Mouse (Mus musculus) MEL (cell line): ENCODE data around the gene Gclm. TPM values are rescaled to one million over a fixed set of nuclear protein-coding genes. Genes with fewer than 3 reads are reported as not detected.

Experiments used
- DNase-seq: peaks from one replicate; pipeline ENCODE4 v3.0.0; 2011; ENCODE audit warnings: low read depth, low spot score
- H3K27ac ChIP-seq: 2 replicates; pipeline ENCODE4 v1.5.1; 2012; ENCODE audit warnings: low read depth, mild to moderate bottlenecking, control low read depth, low read length, moderate library complexity; ENCODE audit not compliant: control insufficient read depth
- H3K27me3 ChIP-seq, 2 experiments: fragments of 150-350 bp in 1 of 2; sonication (generic) in 1 of 2; 2 replicates each; pipeline ENCODE4 v1.6.1; 2012; ENCODE audit warnings: low read length in 2 of 2, mild to moderate bottlenecking in 2 of 2, improper control_type of control experiment in 1 of 2, moderate library complexity in 1 of 2; ENCODE audit not compliant: insufficient read depth in 2 of 2, control insufficient read depth in 1 of 2
- H3K36me3 ChIP-seq, 2 experiments: 2 replicates each; pipeline ENCODE4 v1.6.1; 2012 to 2014; ENCODE audit warnings: low read length in 2 of 2, improper control_type of control experiment in 1 of 2, inconsistent platforms in 1 of 2, mild to moderate bottlenecking in 1 of 2; ENCODE audit not compliant: insufficient read depth in 2 of 2, control insufficient read depth in 1 of 2
- H3K4me1 ChIP-seq, 2 experiments: fragments of 150-350 bp in 1 of 2; sonication (generic) in 1 of 2; 2 replicates each; pipeline ENCODE4 v1.6.1; 2012; ENCODE audit warnings: low read length in 2 of 2, improper control_type of control experiment in 1 of 2, mild to moderate bottlenecking in 1 of 2; ENCODE audit not compliant: insufficient read depth in 2 of 2, control insufficient read depth in 1 of 2
- H3K4me3 ChIP-seq, 2 experiments: fragments of 150-350 bp in 1 of 2; sonication (generic) in 1 of 2; 2 replicates each; pipeline ENCODE4 v1.5.1; 2012; ENCODE audit warnings: low read depth in 2 of 2, low read length in 2 of 2, mild to moderate bottlenecking in 2 of 2, moderate library complexity in 2 of 2, control low read depth in 1 of 2, improper control_type of control experiment in 1 of 2; ENCODE audit not compliant: control insufficient read depth in 1 of 2, insufficient read depth in 1 of 2
- H3K79me2 ChIP-seq: 2 replicates; pipeline ENCODE4 v1.6.1; 2012; ENCODE audit warnings: mild to moderate bottlenecking, low read length, moderate library complexity; ENCODE audit not compliant: control insufficient read depth, poor library complexity, insufficient read depth
- H3K9ac ChIP-seq: 2 replicates; pipeline ENCODE4 v1.6.1; 2012; ENCODE audit warnings: low read depth, mild to moderate bottlenecking, control low read depth, low read length, moderate library complexity; ENCODE audit not compliant: control insufficient read depth, poor library complexity, severe bottlenecking
- H3K9me3 ChIP-seq: fragments of 150-350 bp; sonication (generic); replicated peaks from 2 replicates; pipeline ENCODE4 v1.6.1; 2012; ENCODE audit warnings: mild to moderate bottlenecking, low read length, improper control_type of control experiment, moderate library complexity; ENCODE audit not compliant: insufficient read depth
- BHLHE40 ChIP-seq: IDR thresholded peaks from 2 replicates; pipeline ENCODE4 v1.6.1; 2012; ENCODE audit warnings: low read depth, mild to moderate bottlenecking, inconsistent platforms, low read length, improper control_type of control experiment, borderline replicate concordance
- CHD2 ChIP-seq: IDR thresholded peaks from 2 replicates; pipeline ENCODE4 v1.6.1; 2011; ENCODE audit warnings: low read length, improper control_type of control experiment
- CTCF ChIP-seq, 3 experiments: IDR thresholded peaks in 2 of 3; conservative IDR thresholded peaks in 1 of 3; 2 replicates each; pipeline ENCODE4 v1.5.1; 2011 to 2012; ENCODE audit warnings: low read length in 3 of 3, low read depth in 2 of 3, mild to moderate bottlenecking in 2 of 3, improper control_type of control experiment in 1 of 3, inconsistent platforms in 1 of 3, mixed read lengths in 1 of 3, moderate library complexity in 1 of 3; ENCODE audit not compliant: control insufficient read depth in 1 of 3, insufficient read depth in 1 of 3, poor library complexity in 1 of 3, severe bottlenecking in 1 of 3
- E2F4 ChIP-seq: IDR thresholded peaks from 2 replicates; pipeline ENCODE4 v1.6.1; 2011; ENCODE audit warnings: low read depth, low read length, improper control_type of control experiment, borderline replicate concordance
- EP300 ChIP-seq, 2 experiments: IDR thresholded peaks; 2 replicates each; pipeline ENCODE4 v1.6.1; 2011; ENCODE audit warnings: improper control_type of control experiment in 2 of 2, low read length in 2 of 2, low read depth in 1 of 2, mild to moderate bottlenecking in 1 of 2
- ETS1 ChIP-seq: IDR thresholded peaks from 2 replicates; pipeline ENCODE4 v1.6.1; 2012; ENCODE audit warnings: low read depth, mild to moderate bottlenecking, inconsistent platforms, low read length, improper control_type of control experiment, moderate library complexity
- GABPA ChIP-seq: IDR thresholded peaks from 2 replicates; pipeline ENCODE4 v1.6.1; 2012; ENCODE audit warnings: low read depth, mild to moderate bottlenecking, inconsistent platforms, low read length, improper control_type of control experiment, moderate library complexity
- GATA1 ChIP-seq: IDR thresholded peaks from 2 replicates; pipeline ENCODE4 v1.6.1; 2011; ENCODE audit warnings: low read depth, low read length, improper control_type of control experiment
- HCFC1 ChIP-seq: IDR thresholded peaks from 2 replicates; pipeline ENCODE4 v1.6.1; 2012; ENCODE audit warnings: low read depth, mild to moderate bottlenecking, inconsistent platforms, low read length, improper control_type of control experiment, moderate library complexity
- JUND ChIP-seq: IDR thresholded peaks from 2 replicates; pipeline ENCODE4 v1.6.1; 2011; ENCODE audit warnings: low read depth, mild to moderate bottlenecking, improper control_type of control experiment, low read length
- KAT2A ChIP-seq: conservative IDR thresholded peaks from 2 replicates; pipeline ENCODE4 v1.6.1; 2012; ENCODE audit warnings: low read depth, low read length, improper control_type of control experiment, inconsistent platforms
- MAX ChIP-seq: IDR thresholded peaks from 2 replicates; pipeline ENCODE4 v1.6.1; 2011; ENCODE audit warnings: low read length, improper control_type of control experiment
- MXI1 ChIP-seq: IDR thresholded peaks from 2 replicates; pipeline ENCODE4 v1.6.1; 2011; ENCODE audit warnings: mild to moderate bottlenecking, low read depth, low read length, improper control_type of control experiment
- MYB ChIP-seq: IDR thresholded peaks from 2 replicates; pipeline ENCODE4 v1.6.1; 2011; ENCODE audit warnings: mild to moderate bottlenecking, low read depth, low read length, improper control_type of control experiment
- NELFE ChIP-seq: IDR thresholded peaks from 2 replicates; pipeline ENCODE4 v1.6.1; 2011; ENCODE audit warnings: low read depth, low read length, improper control_type of control experiment
- POLR2A ChIP-seq, 2 experiments: IDR thresholded peaks; 2 replicates each; pipeline ENCODE4 v1.6.1; 2011 to 2012; ENCODE audit warnings: low read length in 2 of 2, mild to moderate bottlenecking in 2 of 2, control low read depth in 1 of 2, improper control_type of control experiment in 1 of 2, low read depth in 1 of 2, moderate library complexity in 1 of 2; ENCODE audit not compliant: control insufficient read depth in 1 of 2, insufficient read depth in 1 of 2, poor library complexity in 1 of 2
- POLR2AphosphoS2 ChIP-seq: IDR thresholded peaks from 2 replicates; pipeline ENCODE4 v1.6.1; 2011; ENCODE audit warnings: low read length, improper control_type of control experiment
- RAD21 ChIP-seq: IDR thresholded peaks from 2 replicates; pipeline ENCODE4 v1.6.1; 2011; ENCODE audit warnings: mild to moderate bottlenecking, low read depth, low read length, improper control_type of control experiment
- SMC3 ChIP-seq: IDR thresholded peaks from 2 replicates; pipeline ENCODE4 v1.6.1; 2011; ENCODE audit warnings: low read depth, low read length, improper control_type of control experiment
- TAL1 ChIP-seq: IDR thresholded peaks from 2 replicates; pipeline ENCODE4 v1.6.1; 2012; ENCODE audit warnings: mild to moderate bottlenecking, inconsistent platforms, low read length, moderate library complexity, mixed read lengths
- TBP ChIP-seq: IDR thresholded peaks from 2 replicates; pipeline ENCODE4 v1.8.0; 2011; ENCODE audit warnings: low read depth, low read length, improper control_type of control experiment
- TCF12 ChIP-seq: IDR thresholded peaks from 2 replicates; pipeline ENCODE4 v1.6.1; 2014; ENCODE audit warnings: low read depth, mild to moderate bottlenecking, inconsistent platforms, low read length, improper control_type of control experiment, moderate library complexity
- UBTF ChIP-seq: IDR thresholded peaks from 2 replicates; pipeline ENCODE4 v1.6.1; 2012; ENCODE audit warnings: low read depth, mild to moderate bottlenecking, inconsistent platforms, low read length, improper control_type of control experiment, moderate library complexity, borderline replicate concordance; ENCODE audit not compliant: insufficient read depth
- USF1 ChIP-seq: IDR thresholded peaks from 2 replicates; pipeline ENCODE4 v1.6.1; 2014; ENCODE audit warnings: low read depth, mild to moderate bottlenecking, inconsistent platforms, low read length, improper control_type of control experiment, moderate library complexity
- ZC3H11A ChIP-seq: IDR thresholded peaks from 2 replicates; pipeline ENCODE4 v1.6.1; 2012; ENCODE audit warnings: low read depth, mild to moderate bottlenecking, inconsistent platforms, low read length, improper control_type of control experiment
- ZMIZ1 ChIP-seq: IDR thresholded peaks from 2 replicates; pipeline ENCODE4 v1.6.1; 2012; ENCODE audit warnings: low read depth, mild to moderate bottlenecking, inconsistent platforms, low read length, improper control_type of control experiment, moderate library complexity
- ZNF384 ChIP-seq: IDR thresholded peaks from 2 replicates; pipeline ENCODE4 v1.6.1; 2012; ENCODE audit warnings: low read depth, mild to moderate bottlenecking, inconsistent platforms, low read length, improper control_type of control experiment
- polyA plus RNA-seq, 2 experiments: library from polyadenylated mRNA; stranded (reverse) in 1 of 2; unstranded in 1 of 2; fragments of >175 nt in 1 of 2; fragments of >200 nt in 1 of 2; gene quantifications; 2 replicates each; pipeline versions ENCODE4 v1.2.1 to v1.2.4; 2012; ENCODE audit warnings: low replicate concordance in 2 of 2, low read depth in 1 of 2; ENCODE audit not compliant: insufficient read length in 2 of 2, insufficient read depth in 1 of 2, missing spikeins in 1 of 2
- total RNA-seq: library from RNA; depleted of rRNA; stranded (reverse); fragments of 300-350 nt; gene quantifications from 2 replicates; pipeline ENCODE4 v1.2.3, GENCODE M21; 2012

The Gclm gene
- total and polyA plus RNA-seq, 3 experiments = 123 to 334 (median 174) TPM

- no peak overlapping the region for H3K4me3 ChIP-seq
- TF ChIP-seq E2F4 (no peak), ETS1 (no peak), RAD21 (no peak), TCF12 (no peak), TAL1 (no peak), BHLHE40 (no peak), ZMIZ1 (no peak), HCFC1 (no peak), GATA1 (no peak), POLR2AphosphoS2 (no peak)
- DNase-seq = no peak
- no peaks in the 10 kb centered on the region for H3K9me3 ChIP-seq
- no peaks in the 10 kb centered on the region for H3K4me1 ChIP-seq
- H3K9ac ChIP-seq = no peak overlapping the region
- H3K27ac ChIP-seq = no peak overlapping the region
- H3K36me3 ChIP-seq = no peaks in the 10 kb centered on the region
- no peaks in the 10 kb centered on the region for H3K27me3 ChIP-seq
- H3K79me2 ChIP-seq = no peaks in the 10 kb centered on the region
These were observed 67.7 kb downstream of the Gclm start for GRCm38 (mm10) chr3:122312936-122313629.

- no peaks in the 10 kb centered on the region for H3K79me2 ChIP-seq
- H3K27me3 ChIP-seq = no peaks in the 10 kb centered on the region
- H3K4me1 ChIP-seq = no peaks in the 10 kb centered on the region
- no peak overlapping the region for H3K9ac ChIP-seq
- no peak for TF ChIP-seq POLR2A (IDR thresholded peaks at IDR 0.05; ENCODE audit: control insufficient read depth in 1 of 2, insufficient read depth in 1 of 2, low read depth in 1 of 2, low read length in 2 of 2, poor library complexity in 1 of 2)
- no peak for TF ChIP-seq SMC3
- no peak for TF ChIP-seq ZNF384
- TF ChIP-seq MYB = no peak
- no peak for TF ChIP-seq TBP
- no peaks in the 10 kb centered on the region for H3K9me3 ChIP-seq
- no peak overlapping the region for H3K27ac ChIP-seq
- H3K4me3 ChIP-seq = no peak overlapping the region
- DNase-seq = no peak
- H3K36me3 ChIP-seq = no peaks in the 10 kb centered on the region
These were observed 68.6 kb downstream of the Gclm start for GRCm38 (mm10) chr3:122313936-122314335.

GRCm38 (mm10) chr3:122316621-122317020 lies 71.3 kb downstream of the Gclm start:
- Histone ChIP-seq H3K4me1 (no peaks in the 10 kb centered on the region), H3K36me3 (no peaks in the 10 kb centered on the region), H3K9ac (no peak overlapping the region), H3K27ac (no peak overlapping the region), H3K27me3 (no peaks in the 10 kb centered on the region), H3K79me2 (no peaks in the 10 kb centered on the region), H3K4me3 (no peak overlapping the region), H3K9me3 (no peaks in the 10 kb centered on the region)
- no peak for TF ChIP-seq TBP
- TF ChIP-seq USF1 = no peak
- TF ChIP-seq CHD2 = no peak
- no peak for TF ChIP-seq MXI1
- TF ChIP-seq E2F4 = no peak
- no peak for TF ChIP-seq UBTF
- TF ChIP-seq KAT2A = no peak
- TF ChIP-seq ZNF384 = no peak
- TF ChIP-seq GABPA = no peak
- TF ChIP-seq TAL1 = no peak
- TF ChIP-seq NELFE = no peak
- no peak for TF ChIP-seq EP300 (IDR thresholded peaks at IDR 0.05; ENCODE audit: low read depth in 1 of 2, low read length in 2 of 2)
- TF ChIP-seq MAX = no peak
- no peak for TF ChIP-seq JUND
- no peak for TF ChIP-seq POLR2AphosphoS2
- TF ChIP-seq HCFC1 = no peak
- TF ChIP-seq SMC3 = no peak
- TF ChIP-seq RAD21 = no peak
- no peak for TF ChIP-seq ZC3H11A
- no peak for TF ChIP-seq CTCF (IDR thresholded peaks at IDR 0.05 in 2 of 3, conservative IDR thresholded peaks at IDR 0.05 in 1 of 3; ENCODE audit: control insufficient read depth in 1 of 3, insufficient read depth in 1 of 3, low read depth in 2 of 3, low read length in 3 of 3, poor library complexity in 1 of 3, severe bottlenecking in 1 of 3)
- no peak for DNase-seq
